Mouse (Mus musculus): ENCODE results near the gene Kctd17. TPM values are rescaled to one million over a fixed set of nuclear protein-coding genes. Genes with fewer than 3 reads are reported as not detected.

The Kctd17 gene
- total RNA-seq, 4 experiments from 2014 or later, result 17.9 to 26.9 (median 20.2) TPM

- no peak for DNase-seq (ENCODE audit: low spot score)
Observed at GRCm38 (mm10) chr15:78480991-78481390, 52.6 kb downstream of the Kctd17 start.

- DNase-seq (ENCODE audit: low spot score), result no peak
Observed at GRCm38 (mm10) chr15:78481448-78482000, 53.2 kb downstream of the Kctd17 start.

GRCm38 (mm10) chr15:78482518-78482917 is 54.2 kb downstream of the Kctd17 start:
- no peak for DNase-seq (ENCODE audit: low spot score)

- no peak for DNase-seq (ENCODE audit: low spot score)
Observed at GRCm38 (mm10) chr15:78483311-78483710, 54.9 kb downstream of the Kctd17 start.

DNA sequence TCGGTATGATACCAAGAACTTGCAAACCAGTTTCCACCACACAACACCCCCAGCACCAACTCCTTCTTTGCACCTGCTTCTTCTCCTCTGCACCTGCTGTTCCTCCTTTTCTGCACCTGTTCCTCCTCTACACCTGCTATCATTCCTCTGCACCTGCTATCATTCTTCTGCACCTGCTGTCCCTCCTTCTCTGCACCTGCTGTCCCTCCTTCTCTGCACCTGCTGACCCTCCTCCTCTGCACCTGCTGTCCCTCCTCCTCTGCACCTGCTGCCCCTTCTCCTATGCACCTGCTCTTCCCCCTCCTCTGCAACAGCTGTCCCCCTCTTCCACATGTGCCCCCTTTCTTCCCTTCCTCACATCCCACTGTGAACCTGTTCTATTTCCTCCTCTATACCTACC is 58.2 kb downstream of the Kctd17 start:
- DNase-seq (ENCODE audit: low spot score), result no peak

DNA sequence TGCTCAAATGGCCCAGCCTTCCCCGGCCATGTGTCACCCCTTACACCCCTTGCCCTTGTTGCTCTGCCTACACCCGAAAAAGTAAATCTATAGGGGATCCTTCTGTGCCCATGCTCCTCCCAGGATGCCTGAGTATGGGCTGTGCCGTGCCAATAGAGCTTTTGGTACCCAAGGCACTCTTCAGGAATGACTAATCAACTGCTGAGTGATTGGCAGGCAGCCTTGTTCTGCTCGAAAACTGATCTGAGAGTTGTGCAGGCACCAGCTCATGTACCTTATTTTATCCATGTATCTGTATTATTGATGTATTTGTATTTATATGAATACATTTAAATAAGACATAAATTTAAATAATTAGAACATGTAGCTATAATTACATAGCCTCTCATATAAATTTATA is 58.7 kb downstream of the Kctd17 start:
- no peak for DNase-seq (ENCODE audit: low spot score)

Other genes with a start within 250 kb of the Kctd17 start
- 1 to 10 TPM; 3.6 to 5.9 (median 4.5) TPM for gene Pvalb, start 222.2 kb upstream of the Kctd17 start, total RNA-seq (2022)
- gene Ncf4, start 183.8 kb upstream of the Kctd17 start, total RNA-seq (2022), result 1 to 10 TPM; 1.2 to 4.5 (median 1.6) TPM
- gene Csf2rb2, start 122.8 kb upstream of the Kctd17 start, total RNA-seq (2022), result 1 to 10 TPM in 1 of 4 experiments, under 1 TPM in 3; 0.30 to 1.5 (median 0.69) TPM
- gene Csf2rb, start 102.8 kb upstream of the Kctd17 start, total RNA-seq (2022), result 1 to 10 TPM; 1.2 to 5.3 (median 1.3) TPM
- gene Tex33, start 32.7 kb upstream of the Kctd17 start, total RNA-seq (2022), result not detected
- gene Tst, start 22.7 kb upstream of the Kctd17 start, total RNA-seq (2022), result 10 to 100 TPM; 20.3 to 25.0 (median 21.6) TPM
- gene Mpst, start 22.1 kb upstream of the Kctd17 start, total RNA-seq (2022), result 10 to 100 TPM; 42.1 to 52.4 (median 44.2) TPM
- not detected for gene Tmprss6, start 40.1 kb downstream of the Kctd17 start, total RNA-seq (2022)
- under 1 TPM; 0.13 to 0.57 (median 0.34) TPM for gene Il2rb, start 66.7 kb downstream of the Kctd17 start, total RNA-seq (2022)
- 10 to 100 TPM in 1 of 4 experiments, 1 to 10 TPM in 3; 8.2 to 12.6 (median 9.5) TPM for gene C1qtnf6, start 102.9 kb downstream of the Kctd17 start, total RNA-seq (2022)
- gene Sstr3, start 116.1 kb downstream of the Kctd17 start, total RNA-seq (2022), result not detected
- 1 to 10 TPM; 1.2 to 7.6 (median 2.7) TPM for gene Rac2, start 144.2 kb downstream of the Kctd17 start, total RNA-seq (2022)
- gene Cyth4, start 168.5 kb downstream of the Kctd17 start, total RNA-seq (2022), result 1 to 10 TPM; 4.2 to 8.7 (median 5.3) TPM

Measured in heart, adult 8-10 months (tissue).